Mouse (Mus musculus) heart, embryonic 12.5 days (tissue): ENCODE data around the gene Hap1. TPM values are rescaled to one million over a fixed set of nuclear protein-coding genes. Genes with fewer than 3 reads are reported as not detected.
A peak's percentile ranks its signal among the peaks of the same experiment; 100 is the strongest.

ENCODE experiments used
- ATAC-seq: fragments of 200-750 bp; cut with Nextera tagmentation; 2 replicates; pipeline ENCODE4 v1.8.0; 2017; ENCODE audit warnings: moderate TSS enrichment, moderate library complexity; ENCODE audit not compliant: insufficient number of reproducible peaks, low FRiP score
- H3K27ac ChIP-seq: fragments of 300-500 bp; sonication (generic); 2 replicates; pipeline ENCODE4 v1.5.1; 2016; ENCODE audit warnings: mild to moderate bottlenecking, moderate library complexity; ENCODE audit not compliant: poor library complexity, severe bottlenecking
- H3K27me3 ChIP-seq: fragments of 300-500 bp; sonication (generic); replicated peaks from 2 replicates; pipeline ENCODE4 v1.6.1; 2016; ENCODE audit warnings: mild to moderate bottlenecking, moderate library complexity
- H3K36me3 ChIP-seq: fragments of 300-500 bp; sonication (generic); 2 replicates; pipeline ENCODE4 v1.6.1; 2016; ENCODE audit warnings: mild to moderate bottlenecking, moderate library complexity
- H3K4me1 ChIP-seq: fragments of 300-500 bp; sonication (generic); replicated peaks from 2 replicates; pipeline ENCODE4 v1.6.1; 2016; ENCODE audit warnings: mild to moderate bottlenecking
- H3K4me2 ChIP-seq: fragments of 300-500 bp; sonication (generic); 2 replicates; pipeline ENCODE4 v1.6.1; 2016; ENCODE audit warnings: mild to moderate bottlenecking, moderate library complexity
- H3K4me3 ChIP-seq: fragments of 300-500 bp; sonication (generic); 2 replicates; pipeline ENCODE4 v1.5.1; 2016; ENCODE audit warnings: mild to moderate bottlenecking
- H3K9ac ChIP-seq: fragments of 300-500 bp; sonication (generic); 2 replicates; pipeline ENCODE4 v1.6.1; 2016; ENCODE audit warnings: mild to moderate bottlenecking, moderate library complexity
- H3K9me3 ChIP-seq: fragments of 300-500 bp; sonication (generic); replicated peaks from 2 replicates; pipeline ENCODE4 v1.6.1; 2016; ENCODE audit warnings: mild to moderate bottlenecking, moderate library complexity
- WGBS: fragments of 180-500 bp; shearing (Covaris S2); methylation state at CpG from one replicate; pipeline ENCODE4 v1.1.7; 2016; 5-methylcytosine and 5-hydroxymethylcytosine counted together
- polyA plus RNA-seq: library from polyadenylated mRNA; unstranded; fragments of >200 nt; fragmentation: Nextera tagmentation; extraction: Ambion mirVana; gene quantifications from 2 replicates; pipeline ENCODE4 v1.2.1, GENCODE M21; 2016

Gene Hap1
- polyA plus RNA-seq, 1 experiment from 2014 or later, result 12.3 TPM

DNA sequence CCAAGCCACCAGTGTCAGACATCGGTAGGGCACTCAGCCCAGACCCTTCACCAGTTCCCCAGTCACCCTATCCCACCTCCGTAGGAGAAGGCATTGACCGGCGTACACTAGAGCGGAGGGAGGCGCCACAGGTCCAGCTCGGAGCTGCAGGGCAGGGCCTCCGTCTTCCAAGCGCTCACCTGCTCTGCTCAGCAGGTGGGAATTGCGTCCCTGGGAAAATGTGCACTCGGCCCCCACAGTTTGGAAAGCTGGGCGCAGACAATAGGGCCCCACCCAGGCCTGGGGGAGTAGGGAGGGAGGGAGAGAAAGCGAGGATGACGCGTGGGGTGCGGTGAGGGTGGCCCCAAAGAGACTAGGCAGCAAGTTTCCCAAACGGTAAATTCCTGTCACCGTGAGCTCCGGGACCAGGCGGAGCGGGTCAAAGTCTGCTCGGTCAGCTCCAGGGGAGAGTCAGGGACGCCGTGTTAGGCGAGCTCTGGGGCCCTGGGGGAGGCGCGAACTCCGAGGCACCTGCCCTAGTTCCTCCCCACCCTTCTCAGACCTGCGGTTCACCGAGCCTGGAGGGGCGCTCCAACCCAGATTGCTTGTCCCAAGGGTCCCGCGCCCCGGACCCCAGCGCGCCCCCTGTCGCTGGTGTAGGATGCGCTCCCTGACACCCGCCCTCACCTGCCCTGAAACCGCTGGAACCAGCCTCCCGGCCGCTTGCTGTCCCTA is 41.1 kb upstream of the Hap1 start:
- Histone ChIP-seq H3K4me2 (peak overlapping the region; percentile 81), H3K4me3 (peak overlapping the region; percentile 92), H3K9ac (peak overlapping the region; percentile 95), H3K27me3 (no peaks in the 10 kb centered on the region), H3K36me3 (peaks cover 12% of the 10 kb centered on the region), H3K4me1 (peaks cover 81% of the 10 kb centered on the region), H3K27ac (peak overlapping the region; percentile 84), H3K9me3 (no peaks in the 10 kb centered on the region)
- ATAC-seq, result peak; percentile 12
- 2% methylated on average over 42 of the region's 42 CpGs for WGBS

DNA sequence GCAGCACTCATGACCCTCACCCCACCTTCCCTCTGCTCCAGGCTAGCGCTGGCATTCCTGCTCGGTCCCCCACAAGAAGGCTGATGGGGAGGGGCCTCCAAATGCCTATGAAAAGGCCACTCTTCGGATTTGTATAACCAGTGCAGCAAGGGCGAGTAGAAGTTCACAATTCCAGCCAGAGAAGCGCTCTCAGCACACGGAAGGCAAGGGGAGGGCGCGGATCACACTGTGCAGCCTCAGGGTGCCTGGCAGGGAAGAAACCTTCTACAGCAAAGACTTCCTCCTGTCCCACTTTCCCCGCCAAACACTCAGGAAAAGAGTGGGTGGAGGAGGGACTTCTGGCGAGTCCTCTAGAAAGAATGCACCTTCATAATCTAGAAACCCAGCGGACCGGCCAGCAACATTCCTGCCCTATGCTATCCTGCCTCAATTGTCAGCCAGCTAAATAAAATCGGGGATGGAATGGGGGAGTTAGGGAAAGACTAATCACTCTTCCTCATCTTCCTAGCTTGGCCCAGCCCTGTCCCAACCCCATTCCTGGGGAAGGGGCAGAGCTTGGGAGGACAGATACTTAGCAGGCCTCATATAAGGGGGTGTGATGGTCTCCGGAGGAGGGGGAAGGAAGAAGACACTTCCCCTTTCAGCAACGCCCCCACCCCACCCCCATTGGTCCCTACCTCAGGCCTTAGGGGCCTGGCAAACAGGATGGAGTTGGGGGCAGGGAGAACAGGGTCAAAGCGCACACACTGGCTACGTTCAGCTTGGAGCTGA is 40.1 kb upstream of the Hap1 start:
- 15% methylated on average over 17 of the region's 17 CpGs for WGBS
- peak overlapping the region; percentile 81 for H3K4me2 ChIP-seq
- peaks cover 81% of the 10 kb centered on the region for H3K4me1 ChIP-seq
- no peaks in the 10 kb centered on the region for H3K27me3 ChIP-seq
- peak overlapping the region; percentile 95 for H3K9ac ChIP-seq
- H3K9me3 ChIP-seq, result no peaks in the 10 kb centered on the region
- ATAC-seq, result no peak
- H3K27ac ChIP-seq, result peak overlapping the region; percentile 84
- peaks cover 15% of the 10 kb centered on the region for H3K36me3 ChIP-seq
- H3K4me3 ChIP-seq, result peak overlapping the region; percentile 92

DNA sequence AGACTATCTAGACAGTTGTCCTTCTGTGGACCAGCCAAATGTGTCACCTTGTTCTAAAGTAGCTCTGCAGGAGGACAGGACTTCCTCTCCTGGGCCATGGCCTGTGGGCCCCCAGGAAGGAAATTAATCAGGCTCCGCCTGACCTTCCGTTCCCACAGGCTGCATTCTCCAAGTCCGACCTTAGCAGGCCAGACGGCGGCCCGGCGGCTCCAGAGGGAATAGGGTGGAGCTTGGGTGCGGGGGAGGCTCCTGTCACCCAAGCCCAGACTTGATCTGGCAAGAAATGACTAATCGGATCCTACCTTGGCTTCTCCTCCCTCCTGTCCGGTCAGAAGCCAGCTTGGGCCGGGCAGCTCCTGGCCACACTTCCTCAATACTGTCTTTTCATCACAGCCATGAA is 39.3 kb upstream of the Hap1 start:
- no peaks in the 10 kb centered on the region for H3K27me3 ChIP-seq
- peaks cover 15% of the 10 kb centered on the region for H3K36me3 ChIP-seq
- peak overlapping the region; percentile 92 for H3K4me3 ChIP-seq
- no peak for ATAC-seq
- WGBS, result 5% methylated on average over 11 of the region's 11 CpGs
- peaks cover 81% of the 10 kb centered on the region for H3K4me1 ChIP-seq
- no peaks in the 10 kb centered on the region for H3K9me3 ChIP-seq
- H3K4me2 ChIP-seq, result peak overlapping the region; percentile 81
- H3K27ac ChIP-seq, result peak overlapping the region; percentile 84
- H3K9ac ChIP-seq, result peak overlapping the region; percentile 95

DNA sequence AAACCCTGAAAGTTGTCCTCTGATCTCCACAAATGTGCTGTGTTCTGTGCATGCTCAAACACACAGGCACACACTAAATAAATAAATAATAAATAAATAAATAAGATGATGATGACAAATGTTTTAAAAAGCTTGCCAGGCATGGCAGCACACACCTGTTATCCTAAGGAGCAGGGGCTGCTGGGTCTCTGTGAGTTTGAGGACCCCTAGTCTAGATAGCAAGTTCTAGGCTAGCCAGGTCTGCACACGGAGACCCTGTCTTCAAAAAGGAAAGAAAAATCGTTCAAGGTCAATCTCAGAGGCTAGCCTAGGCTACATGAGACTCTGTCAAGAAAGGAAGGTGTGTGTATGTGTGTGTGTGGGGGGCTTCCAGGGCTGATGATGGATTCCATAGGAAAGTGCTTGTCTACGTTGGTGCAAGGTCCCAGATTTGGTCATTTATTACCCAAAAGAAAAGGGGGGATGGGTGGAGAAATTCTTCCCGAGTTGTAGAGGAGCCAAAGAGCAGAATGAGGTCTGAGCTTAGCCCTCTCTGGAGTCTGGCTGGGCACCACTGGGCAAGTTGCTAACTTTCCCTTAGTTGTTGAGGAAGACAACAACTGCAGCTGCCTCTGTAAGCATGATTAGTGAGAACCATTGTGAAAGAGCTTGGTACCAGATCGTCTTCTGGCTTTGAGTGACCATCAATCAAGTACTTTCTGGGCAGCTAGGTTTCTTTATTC is 38.6 kb upstream of the Hap1 start:
- H3K4me1 ChIP-seq, result peaks cover 82% of the 10 kb centered on the region
- H3K4me2 ChIP-seq, result peak overlapping the region; percentile 81
- peak overlapping the region; percentile 92 for H3K4me3 ChIP-seq
- WGBS, result 64% methylated on average over 5 of the region's 5 CpGs
- no peaks in the 10 kb centered on the region for H3K27me3 ChIP-seq
- ATAC-seq, result no peak
- H3K9me3 ChIP-seq, result no peaks in the 10 kb centered on the region
- peak overlapping the region; percentile 84 for H3K27ac ChIP-seq
- peaks cover 15% of the 10 kb centered on the region for H3K36me3 ChIP-seq
- H3K9ac ChIP-seq, result peak overlapping the region; percentile 95

DNA sequence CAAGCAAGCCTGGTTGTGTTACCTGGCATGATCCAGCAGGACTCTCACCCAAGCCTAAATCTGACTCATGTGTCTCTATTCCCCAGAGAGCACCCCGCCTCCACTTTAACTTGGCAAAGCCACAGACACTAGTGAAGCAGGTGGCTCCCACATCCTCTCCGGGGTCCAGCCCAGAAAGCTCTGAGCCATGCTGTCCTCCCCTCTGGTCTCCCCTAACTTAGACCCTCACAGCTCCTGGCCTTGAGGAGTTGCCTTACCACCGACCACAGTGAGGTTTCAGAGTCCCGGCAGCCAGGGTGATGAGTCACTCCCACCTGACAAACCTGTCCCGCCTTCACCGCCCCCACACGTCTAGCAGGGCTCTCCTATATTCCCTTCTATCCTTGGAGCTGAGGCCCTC is 37.8 kb upstream of the Hap1 start:
- Histone ChIP-seq H3K9ac (peak overlapping the region; percentile 16; the same call in 1 of the 2 replicates), H3K9me3 (no peaks in the 10 kb centered on the region), H3K4me1 (peaks cover 84% of the 10 kb centered on the region), H3K27me3 (no peaks in the 10 kb centered on the region), H3K4me2 (peak overlapping the region; percentile 34), H3K36me3 (peaks cover 15% of the 10 kb centered on the region), H3K4me3 (no peak overlapping the region), H3K27ac (no peak overlapping the region)
- 63% methylated on average over 7 of the region's 7 CpGs for WGBS
- ATAC-seq, result no peak

DNA sequence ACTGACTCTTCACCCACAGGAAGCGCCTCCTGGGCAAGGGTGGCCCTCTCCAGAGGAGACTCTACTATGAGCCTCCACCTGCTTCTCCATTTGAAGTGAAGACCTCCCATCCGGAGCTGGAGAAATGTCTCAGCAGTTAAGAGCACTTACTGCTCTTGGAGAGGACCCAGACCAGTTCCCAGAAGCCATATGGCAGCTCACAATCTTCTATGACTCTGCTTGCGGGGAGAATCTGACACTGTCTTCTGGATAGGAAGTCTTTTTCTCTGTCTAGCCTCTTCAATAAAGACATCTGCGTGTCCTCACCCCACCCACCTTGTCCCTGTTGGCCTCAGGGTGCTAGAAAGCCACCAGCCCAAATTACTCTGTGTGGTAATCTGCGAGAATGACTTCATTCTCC is 37.0 kb upstream of the Hap1 start:
- Histone ChIP-seq H3K4me1 (peaks cover 89% of the 10 kb centered on the region), H3K4me3 (no peak overlapping the region), H3K4me2 (no peak overlapping the region), H3K36me3 (peaks cover 15% of the 10 kb centered on the region), H3K9me3 (no peaks in the 10 kb centered on the region), H3K9ac (no peak overlapping the region), H3K27me3 (no peaks in the 10 kb centered on the region), H3K27ac (peak overlapping the region; percentile 3; the same call in 1 of the 2 replicates)
- ATAC-seq, result no peak
- WGBS, result 78% methylated on average over 5 of the region's 5 CpGs

DNA sequence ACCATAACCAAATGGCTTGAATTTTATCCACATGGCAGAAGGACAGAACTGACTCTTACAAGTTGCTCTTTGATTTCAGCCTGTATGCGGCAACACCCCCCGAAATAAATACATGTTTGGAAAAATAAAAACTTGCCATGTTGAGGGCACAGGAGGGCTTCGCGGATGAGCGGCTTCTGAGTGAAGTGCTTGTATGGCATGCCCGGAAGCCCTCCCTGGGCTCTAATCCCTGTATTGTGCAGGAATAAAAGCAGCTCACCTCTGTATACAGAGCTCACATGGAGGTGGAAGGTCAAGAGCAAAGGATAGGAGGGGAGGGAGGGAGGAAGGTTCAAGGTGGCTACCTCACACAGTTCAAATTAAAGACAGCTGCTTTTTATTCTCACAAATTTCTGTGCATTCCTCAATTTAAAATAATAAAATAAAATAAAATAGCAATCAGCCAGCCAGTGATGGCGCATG is 36.0 kb upstream of the Hap1 start:
- ATAC-seq, result no peak
- WGBS, result 93% methylated on average over 7 of the region's 7 CpGs
- Histone ChIP-seq H3K4me2 (no peak overlapping the region), H3K4me3 (no peak overlapping the region), H3K9me3 (no peaks in the 10 kb centered on the region), H3K9ac (no peak overlapping the region), H3K36me3 (peaks cover 18% of the 10 kb centered on the region), H3K27me3 (no peaks in the 10 kb centered on the region), H3K27ac (peak overlapping the region; percentile 37; the same call in 1 of the 2 replicates), H3K4me1 (peaks cover 98% of the 10 kb centered on the region)

DNA sequence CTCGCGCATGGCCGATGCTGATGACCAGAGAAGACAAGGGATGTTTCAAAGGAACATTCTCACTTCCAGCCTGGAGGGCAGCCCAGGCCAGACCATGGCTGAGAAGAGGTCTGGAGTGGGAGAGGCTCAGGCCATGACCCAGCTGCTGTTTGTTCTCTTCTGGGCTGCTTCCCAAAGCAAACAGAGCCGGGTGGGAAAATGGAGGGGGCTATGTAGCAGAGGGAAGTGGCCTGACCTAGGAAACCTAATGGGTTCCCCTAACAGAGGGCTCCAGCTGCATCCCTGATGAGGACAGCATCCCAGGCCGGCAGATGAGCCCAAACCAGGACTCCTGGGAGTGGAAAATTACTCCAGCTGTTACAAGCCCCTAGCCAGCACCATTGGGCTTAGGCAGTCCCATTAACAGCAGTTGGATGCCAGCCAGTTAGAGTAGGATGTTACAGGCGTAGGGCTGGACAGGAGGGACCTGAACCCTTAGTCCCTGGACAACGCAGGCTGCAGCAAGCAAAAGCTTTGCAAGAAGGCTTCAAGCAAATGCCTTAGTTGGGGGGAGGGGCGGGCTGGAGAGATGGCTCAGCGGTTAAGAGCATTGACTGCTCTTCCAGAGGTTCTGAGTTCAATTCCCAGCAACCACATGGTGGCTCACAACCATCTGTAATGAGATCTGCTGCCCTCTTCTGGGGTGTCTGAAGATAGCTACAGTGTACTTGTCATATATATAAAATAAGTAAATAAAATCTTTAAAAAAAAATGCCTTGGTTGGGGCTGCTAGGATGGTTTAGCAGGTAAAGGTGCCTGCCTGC is 35.4 kb upstream of the Hap1 start:
- H3K27me3 ChIP-seq, result no peaks in the 10 kb centered on the region
- ATAC-seq, result peak; percentile 74
- peak overlapping the region; percentile 57 for H3K9ac ChIP-seq
- WGBS, result 52% methylated on average over 9 of the region's 9 CpGs
- no peaks in the 10 kb centered on the region for H3K9me3 ChIP-seq
- H3K4me1 ChIP-seq, result peaks cover 100% of the 10 kb centered on the region
- peak overlapping the region; percentile 42; the same call in 1 of the 2 replicates for H3K4me2 ChIP-seq
- peak overlapping the region; percentile 92 for H3K27ac ChIP-seq
- peaks cover 20% of the 10 kb centered on the region for H3K36me3 ChIP-seq
- H3K4me3 ChIP-seq, result no peak overlapping the region

DNA sequence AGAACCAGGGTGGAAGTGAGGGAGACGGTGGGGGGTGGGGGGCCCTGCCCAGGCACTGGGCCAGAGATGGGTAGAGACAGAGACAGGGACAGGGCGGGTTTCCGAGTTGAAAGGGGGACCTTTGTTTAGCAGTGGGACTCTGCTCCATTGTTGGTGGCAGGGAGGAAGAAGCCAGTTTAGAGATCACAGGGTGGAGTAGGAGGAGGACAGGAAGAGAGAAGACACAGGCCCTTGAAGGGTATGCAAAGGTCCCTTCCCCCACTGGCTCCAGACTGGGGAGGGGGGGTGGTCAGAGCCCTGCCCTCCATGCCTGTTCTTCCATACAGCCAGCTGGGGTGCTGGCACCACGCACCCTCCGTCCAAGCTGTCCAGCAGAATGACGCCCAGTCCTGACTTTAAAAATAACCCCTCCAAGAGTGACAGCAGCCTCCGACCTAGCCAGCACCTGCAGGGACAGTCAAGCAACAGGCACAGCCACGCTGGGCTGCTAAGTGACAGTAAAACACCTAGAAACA is 34.1 kb upstream of the Hap1 start:
- 24% methylated on average over 8 of the region's 8 CpGs for WGBS
- Histone ChIP-seq H3K9me3 (no peaks in the 10 kb centered on the region), H3K36me3 (peaks cover 33% of the 10 kb centered on the region), H3K4me3 (no peak overlapping the region), H3K27ac (peak overlapping the region; percentile 92), H3K9ac (peak overlapping the region; percentile 57), H3K4me2 (peak overlapping the region; percentile 42), H3K27me3 (no peaks in the 10 kb centered on the region), H3K4me1 (peaks cover 89% of the 10 kb centered on the region)
- peak; percentile 38; the same call in 1 of the 2 replicates for ATAC-seq

DNA sequence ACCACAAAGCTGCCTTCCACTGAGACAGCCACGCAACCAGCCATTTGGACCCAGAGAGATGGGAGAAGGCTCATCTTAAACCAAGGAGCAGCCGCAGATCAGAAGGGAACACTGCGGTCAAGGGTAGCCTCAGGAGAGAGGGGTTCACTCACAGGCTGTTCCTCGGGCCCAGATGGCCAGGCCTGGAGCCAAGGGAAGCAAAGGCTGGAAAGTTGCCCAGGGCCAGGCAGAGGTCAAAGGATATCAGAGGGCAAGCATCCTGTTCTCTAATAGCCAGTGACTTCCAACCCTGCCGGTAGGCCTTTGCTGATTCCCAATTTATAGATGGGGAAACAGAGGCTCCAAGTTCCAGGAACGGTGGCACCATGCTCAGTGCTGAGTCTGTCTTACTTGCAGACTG is 32.7 kb upstream of the Hap1 start:
- H3K4me1 ChIP-seq, result peaks cover 75% of the 10 kb centered on the region
- 49% methylated on average over 6 of the region's 6 CpGs for WGBS
- H3K4me2 ChIP-seq, result peak overlapping the region; percentile 51
- peaks cover 47% of the 10 kb centered on the region for H3K36me3 ChIP-seq
- peak overlapping the region; percentile 46 for H3K9ac ChIP-seq
- no peaks in the 10 kb centered on the region for H3K9me3 ChIP-seq
- peak overlapping the region; percentile 92 for H3K27ac ChIP-seq
- no peak overlapping the region for H3K4me3 ChIP-seq
- ATAC-seq, result no peak
- H3K27me3 ChIP-seq, result no peaks in the 10 kb centered on the region
